Mouse (Mus musculus): ENCODE data around the gene Cplane1. TPM values are rescaled to one million over a fixed set of nuclear protein-coding genes. Genes with fewer than 3 reads are reported as not detected.

Gene Cplane1
- polyA plus RNA-seq (2012; rRNA removed) (0.37 and 0.54 TPM in 2 replicates), polyA plus RNA-seq (2014; fragmentation: Nextera tagmentation; extraction: Ambion mirVana) (0.70 and 0.73 TPM in 2 replicates)

- no peak for TF ChIP-seq CTCF (IDR thresholded peaks at IDR 0.05; ENCODE audit: low read depth)
- TF ChIP-seq EP300 (IDR thresholded peaks at IDR 0.05; ENCODE audit: low read depth) = no peak
- WGBS (ENCODE audit: insufficient replicate concordance) = under 1% methylated on average over 41 of the region's 47 CpGs
- Histone ChIP-seq H3K4me3 (ENCODE audit: insufficient read depth in 1 of 2, low read depth in 2 of 2, low read length in 2 of 2) (peak within 1 kb of the TSS; percentile 72 to 84), H3K9ac (replicated peaks) (peak within 1 kb of the TSS; percentile 60), H3K27ac (no peak within 1 kb of the TSS), H3K4me2 (ENCODE audit: low read depth) (peak within 1 kb of the TSS; percentile 98), H3K36me3 (replicated peaks; ENCODE audit: control insufficient read depth, insufficient read depth, low read depth) (no peaks in the 10 kb centered on the region), H3K4me1 (replicated peaks; ENCODE audit: control insufficient read depth in 2 of 2, insufficient read depth in 2 of 2, low read length in 1 of 2) (peaks cover 0 to 6% of the 10 kb centered on the region in 2 experiments; a peak in 2 of 4 replicates), H3K27me3 (ENCODE audit: control insufficient read depth, insufficient read depth, low read length) (no peaks in the 10 kb centered on the region), H3K9me3 (ENCODE audit: control insufficient read depth, low read length) (no peaks in the 10 kb centered on the region)
- DNase-seq (ENCODE audit: low read depth in 3 of 3, low spot score in 3 of 3) = peak; percentile 75 to 78 (median 75)
- peak; percentile 98 for ATAC-seq (ENCODE audit: insufficient read depth)
These were observed at the start of gene Cplane1 for GRCm38 (mm10) chr15:8168591-8169265. TSS of gene Cplane1 (plus strand) at chr15:8169106.

GRCm38 (mm10) chr15:8129281-8129680 lies 39.6 kb upstream of the Cplane1 start:
- H3K4me3 ChIP-seq (ENCODE audit: insufficient read depth in 1 of 2, low read depth in 2 of 2, low read length in 2 of 2) = no peak overlapping the region
- ATAC-seq (ENCODE audit: insufficient read depth) = no peak
- peaks cover 58% of the 10 kb centered on the region for H3K36me3 ChIP-seq (replicated peaks; ENCODE audit: control insufficient read depth, insufficient read depth, low read depth)
- no peaks in the 10 kb centered on the region for H3K4me1 ChIP-seq (replicated peaks; ENCODE audit: control insufficient read depth in 2 of 2, insufficient read depth in 2 of 2, low read length in 1 of 2)
- no peak for DNase-seq (ENCODE audit: low read depth in 3 of 3, low spot score in 3 of 3)
- H3K9me3 ChIP-seq (ENCODE audit: control insufficient read depth, low read length) = no peaks in the 10 kb centered on the region
- no peaks in the 10 kb centered on the region for H3K27me3 ChIP-seq (ENCODE audit: control insufficient read depth, insufficient read depth, low read length)
- TF ChIP-seq EP300 (IDR thresholded peaks at IDR 0.05; ENCODE audit: low read depth) (no peak), CTCF (IDR thresholded peaks at IDR 0.05; ENCODE audit: low read depth) (no peak)
- H3K9ac ChIP-seq (replicated peaks) = no peak overlapping the region
- no peak overlapping the region for H3K4me2 ChIP-seq (ENCODE audit: low read depth)
- no peak overlapping the region for H3K27ac ChIP-seq
- 65% methylated on average over 1 of the region's 1 CpGs for WGBS (ENCODE audit: insufficient replicate concordance)

- no peaks in the 10 kb centered on the region for H3K27me3 ChIP-seq (ENCODE audit: control insufficient read depth, insufficient read depth, low read length)
- H3K36me3 ChIP-seq (replicated peaks; ENCODE audit: control insufficient read depth, insufficient read depth, low read depth) = peaks cover 63% of the 10 kb centered on the region
- H3K27ac ChIP-seq = no peak overlapping the region
- no peak for ATAC-seq (ENCODE audit: insufficient read depth)
- H3K4me2 ChIP-seq (ENCODE audit: low read depth) = no peak overlapping the region
- H3K9me3 ChIP-seq (ENCODE audit: control insufficient read depth, low read length) = no peaks in the 10 kb centered on the region
- TF ChIP-seq CTCF (IDR thresholded peaks at IDR 0.05; ENCODE audit: low read depth) = no peak
- no peak for TF ChIP-seq EP300 (IDR thresholded peaks at IDR 0.05; ENCODE audit: low read depth)
- WGBS (ENCODE audit: insufficient replicate concordance) = 75% methylated on average over 3 of the region's 3 CpGs
- H3K9ac ChIP-seq (replicated peaks) = no peak overlapping the region
- no peaks in the 10 kb centered on the region for H3K4me1 ChIP-seq (replicated peaks; ENCODE audit: control insufficient read depth in 2 of 2, insufficient read depth in 2 of 2, low read length in 1 of 2)
- no peak for DNase-seq (ENCODE audit: low read depth in 3 of 3, low spot score in 3 of 3)
- no peak overlapping the region for H3K4me3 ChIP-seq (ENCODE audit: insufficient read depth in 1 of 2, low read depth in 2 of 2, low read length in 2 of 2)
These were observed 37.6 kb upstream of the Cplane1 start for GRCm38 (mm10) chr15:8131268-8131667.

GRCm38 (mm10) chr15:8131761-8132160 lies 37.1 kb upstream of the Cplane1 start:
- Histone ChIP-seq H3K36me3 (replicated peaks; ENCODE audit: control insufficient read depth, insufficient read depth, low read depth) (peaks cover 62% of the 10 kb centered on the region), H3K4me1 (replicated peaks; ENCODE audit: control insufficient read depth in 2 of 2, insufficient read depth in 2 of 2, low read length in 1 of 2) (no peaks in the 10 kb centered on the region), H3K4me2 (ENCODE audit: low read depth) (no peak overlapping the region), H3K27me3 (ENCODE audit: control insufficient read depth, insufficient read depth, low read length) (no peaks in the 10 kb centered on the region), H3K27ac (no peak overlapping the region), H3K9me3 (ENCODE audit: control insufficient read depth, low read length) (no peaks in the 10 kb centered on the region), H3K4me3 (ENCODE audit: insufficient read depth in 1 of 2, low read depth in 2 of 2, low read length in 2 of 2) (no peak overlapping the region), H3K9ac (replicated peaks) (no peak overlapping the region)
- no peak for DNase-seq (ENCODE audit: low read depth in 3 of 3, low spot score in 3 of 3)
- ATAC-seq (ENCODE audit: insufficient read depth) = no peak
- TF ChIP-seq EP300 (IDR thresholded peaks at IDR 0.05; ENCODE audit: low read depth) (no peak), CTCF (IDR thresholded peaks at IDR 0.05; ENCODE audit: low read depth) (no peak)

- WGBS (ENCODE audit: insufficient replicate concordance) = 77% methylated on average over 5 of the region's 5 CpGs
- DNase-seq (ENCODE audit: low read depth in 3 of 3, low spot score in 3 of 3) = no peak
- no peak overlapping the region for H3K27ac ChIP-seq
- H3K4me2 ChIP-seq (ENCODE audit: low read depth) = no peak overlapping the region
- no peak for ATAC-seq (ENCODE audit: insufficient read depth)
- H3K4me3 ChIP-seq (ENCODE audit: insufficient read depth in 1 of 2, low read depth in 2 of 2, low read length in 2 of 2) = no peak overlapping the region
- TF ChIP-seq CTCF (IDR thresholded peaks at IDR 0.05; ENCODE audit: low read depth) = no peak
- H3K27me3 ChIP-seq (ENCODE audit: control insufficient read depth, insufficient read depth, low read length) = no peaks in the 10 kb centered on the region
- H3K4me1 ChIP-seq (replicated peaks; ENCODE audit: control insufficient read depth in 2 of 2, insufficient read depth in 2 of 2, low read length in 1 of 2) = no peaks in the 10 kb centered on the region
- peaks cover 66% of the 10 kb centered on the region for H3K36me3 ChIP-seq (replicated peaks; ENCODE audit: control insufficient read depth, insufficient read depth, low read depth)
- no peak overlapping the region for H3K9ac ChIP-seq (replicated peaks)
- no peaks in the 10 kb centered on the region for H3K9me3 ChIP-seq (ENCODE audit: control insufficient read depth, low read length)
These were observed 33.3 kb upstream of the Cplane1 start for GRCm38 (mm10) chr15:8135606-8136005.
